ENCODE assay signal across 8 mouse cellular contexts in genomic region chr11:107511954-107512353, GRCm38 (mm10). TPM values are rescaled to one million over a fixed set of nuclear protein-coding genes. Genes with fewer than 3 reads are reported as not detected.
A peak's percentile ranks its signal among the peaks of the same experiment; 100 is the strongest.
DNase-seq lines count a peak whose midpoint lies in the region; ATAC-seq and TF ChIP-seq lines count a peak whose summit lies in the region.
"Not testable (repeated sequence)": the region's sequence is repeated elsewhere in the genome, so short reads cannot be mapped to it uniquely, and the experiment has no call there.

No protein-coding gene starts in this region.

- not testable (repeated sequence) for H3K27ac ChIP-seq in limb, embryonic 14.5 days (replicated peaks; ENCODE audit: low read depth, low read length); stomach, postnatal 0 days (replicated peaks)

- not testable (repeated sequence) for H3K36me3 ChIP-seq in limb, embryonic 14.5 days (ENCODE audit: control insufficient read depth, insufficient read depth, low read length); stomach, postnatal 0 days (ENCODE audit: control insufficient read depth, insufficient read depth, low read length)

- H3K4me1 ChIP-seq in limb, embryonic 14.5 days (ENCODE audit: control insufficient read depth, insufficient read depth, low read length); stomach, postnatal 0 days (replicated peaks; ENCODE audit: control insufficient read depth, insufficient read depth): not testable (repeated sequence)

- not testable (repeated sequence) for H3K27me3 ChIP-seq in limb, embryonic 14.5 days (ENCODE audit: control insufficient read depth, insufficient read depth, low read length); stomach, postnatal 0 days (ENCODE audit: control insufficient read depth, insufficient read depth, low read length)

- 0 out of 2 replicates have a peak, but pooled peaks have one; percentile 21 for TF ChIP-seq POLR2A in limb, embryonic 14.5 days (IDR thresholded peaks at IDR 0.05; ENCODE audit: borderline replicate concordance, extremely low read depth, insufficient read depth, insufficient read length)

- not testable (repeated sequence) for ATAC-seq in limb, embryonic 14.5 days (ENCODE audit: low FRiP score, low read depth); stomach, postnatal 0 days (ENCODE audit: low FRiP score, low TSS enrichment)

- H3K9ac ChIP-seq in limb, embryonic 14.5 days (ENCODE audit: low read depth, low read length, severe bottlenecking); stomach, postnatal 0 days (ENCODE audit: low read length): not testable (repeated sequence)

- 54% methylated on average over 5 of the region's 5 CpGs for WGBS in limb, embryonic 14.5 days
- WGBS in stomach, postnatal 0 days, result 48% methylated on average over 5 of the region's 5 CpGs

- H3K4me3 ChIP-seq in limb, embryonic 14.5 days (replicated peaks; ENCODE audit: low read length); stomach, postnatal 0 days (ENCODE audit: low read depth, low read length): not testable (repeated sequence)

- not testable (repeated sequence) for H3K9me3 ChIP-seq in limb, embryonic 14.5 days (ENCODE audit: control insufficient read depth, low read length); stomach, postnatal 0 days (ENCODE audit: control insufficient read depth, low read length)

- peak; percentile 90 for DNase-seq in CD4-positive, CD25-positive, alpha-beta regulatory T cell, adult 2 months (ENCODE audit: low read depth, low spot score)
- DNase-seq in adrenal gland, postnatal 25 days, result peak; percentile 64
- peak; percentile 84 for DNase-seq in embryo, embryonic 10.5 days (ENCODE audit: low spot score)
- DNase-seq in heart, adult 11 months, result peak; percentile 92
- peak; percentile 67 for DNase-seq in kidney, adult 9 months
- DNase-seq in limb, embryonic 14.5 days (ENCODE audit: low spot score), result peak; percentile 76
- peak; percentile 44 to 66 for DNase-seq in natural killer cell, adult 2 months (ENCODE audit: low spot score in 2 of 2)
- DNase-seq in stomach, postnatal 0 days (ENCODE audit: low spot score), result peak; percentile 67

- not testable (repeated sequence) for TF ChIP-seq EP300 in stomach, postnatal 0 days (optimal IDR thresholded peaks at IDR 0.05)

- H3K4me2 ChIP-seq in limb, embryonic 14.5 days (replicated peaks; ENCODE audit: low read depth, low read length, severe bottlenecking); stomach, postnatal 0 days (replicated peaks; ENCODE audit: low read depth): not testable (repeated sequence)

- peak; percentile 90 for TF ChIP-seq CTCF in stomach, postnatal 0 days (IDR thresholded peaks at IDR 0.05; ENCODE audit: low read depth)

RNA-seq across cellular contexts. Expression of gene Psmd12, which starts 32.7 kb away (rescaled TPM):
- total RNA-seq in adrenal gland, postnatal 25 days (2021), result 98.8 and 106 TPM in 2 replicates
- 47.2 and 70.9 TPM in 2 replicates for polyA plus RNA-seq in limb, embryonic 14.5 days (2012; rRNA removed)
- 156 and 158 TPM in 2 replicates for polyA plus RNA-seq in limb, embryonic 14.5 days (2014; fragmentation: Nextera tagmentation; extraction: Ambion mirVana)
- polyA plus RNA-seq in stomach, postnatal 0 days (2015; fragmentation: Nextera tagmentation; extraction: Ambion mirVana), result 137 TPM in 2 replicates

RNA-seq across cellular contexts. Expression of gene Helz, which starts 35.8 kb away (rescaled TPM):
- total RNA-seq in adrenal gland, postnatal 25 days (2021), result 29.5 and 36.6 TPM in 2 replicates
- 15.9 and 20.7 TPM in 2 replicates for polyA plus RNA-seq in limb, embryonic 14.5 days (2012; rRNA removed)
- 21.6 and 22.4 TPM in 2 replicates for polyA plus RNA-seq in limb, embryonic 14.5 days (2014; fragmentation: Nextera tagmentation; extraction: Ambion mirVana)
- 5.3 TPM in 2 replicates for polyA plus RNA-seq in stomach, postnatal 0 days (2015; fragmentation: Nextera tagmentation; extraction: Ambion mirVana)

RNA-seq across cellular contexts. Expression of gene Pitpnc1, which starts 41.5 kb away (rescaled TPM):
- total RNA-seq in adrenal gland, postnatal 25 days (2021), result 14.8 and 20.4 TPM in 2 replicates
- 20.4 and 22.2 TPM in 2 replicates for polyA plus RNA-seq in limb, embryonic 14.5 days (2012; rRNA removed)
- 25.2 and 30.3 TPM in 2 replicates for polyA plus RNA-seq in limb, embryonic 14.5 days (2014; fragmentation: Nextera tagmentation; extraction: Ambion mirVana)
- 5.0 and 5.1 TPM in 2 replicates for polyA plus RNA-seq in stomach, postnatal 0 days (2015; fragmentation: Nextera tagmentation; extraction: Ambion mirVana)
